Mouse (Mus musculus) intestine, embryonic 15.5 days (tissue): Measurements from ENCODE around the gene Usp25. TPM values are rescaled to one million over a fixed set of nuclear protein-coding genes. Genes with fewer than 3 reads are reported as not detected.

Experiments
- ATAC-seq: fragments of 200-750 bp; cut with Nextera tagmentation; 2 replicates; pipeline ENCODE4 v1.8.0; 2017; ENCODE audit warnings: moderate TSS enrichment, moderate library complexity
- H3K27ac ChIP-seq: fragments of 300-500 bp; sonication (generic); 2 replicates; pipeline ENCODE4 v1.5.1; 2015; ENCODE audit warnings: mild to moderate bottlenecking, inconsistent platforms
- H3K27me3 ChIP-seq: fragments of 300-500 bp; sonication (generic); replicated peaks from 2 replicates; pipeline ENCODE4 v1.6.1; 2015; ENCODE audit warnings: inconsistent platforms
- H3K36me3 ChIP-seq: fragments of 300-500 bp; sonication (generic); 2 replicates; pipeline ENCODE4 v1.6.1; 2015; ENCODE audit warnings: inconsistent platforms
- H3K4me1 ChIP-seq: fragments of 300-500 bp; sonication (generic); replicated peaks from 2 replicates; pipeline ENCODE4 v1.6.1; 2015; ENCODE audit warnings: inconsistent platforms
- H3K4me2 ChIP-seq: fragments of 300-500 bp; sonication (generic); replicated peaks from 2 replicates; pipeline ENCODE4 v1.6.1; 2015; ENCODE audit warnings: mild to moderate bottlenecking, inconsistent platforms
- H3K4me3 ChIP-seq: fragments of 300-500 bp; sonication (generic); replicated peaks from 2 replicates; pipeline ENCODE4 v1.5.1; 2015; ENCODE audit warnings: inconsistent platforms
- H3K9ac ChIP-seq: fragments of 300-500 bp; sonication (generic); 2 replicates; pipeline ENCODE4 v1.6.1; 2015; ENCODE audit warnings: inconsistent platforms
- H3K9me3 ChIP-seq: fragments of 300-500 bp; sonication (generic); 2 replicates; pipeline ENCODE4 v1.6.1; 2016; ENCODE audit warnings: inconsistent platforms
- WGBS: fragments of 180-500 bp; shearing (Covaris S2); methylation state at CpG from one replicate; pipeline ENCODE4 v1.1.7; 2015; 5-methylcytosine and 5-hydroxymethylcytosine counted together
- polyA plus RNA-seq: library from polyadenylated mRNA; unstranded; fragments of >200 nt; fragmentation: Nextera tagmentation; extraction: Ambion mirVana; gene quantifications from 2 replicates; pipeline ENCODE4 v1.2.1, GENCODE M21; 2015

Gene Usp25
- polyA plus RNA-seq, 1 experiment from 2014 or later, result 19.5 TPM

- no peak overlapping the region for H3K27ac ChIP-seq
- H3K9me3 ChIP-seq, result no peaks in the 10 kb centered on the region
- 0 out of 2 replicates have a peak, but pooled peaks cover 5% of the 10 kb centered on the region for H3K36me3 ChIP-seq
- H3K27me3 ChIP-seq, result no peaks in the 10 kb centered on the region
- 64% methylated on average over 8 of the region's 8 CpGs for WGBS
- no peak overlapping the region for H3K4me3 ChIP-seq
- H3K9ac ChIP-seq, result no peak overlapping the region
- no peaks in the 10 kb centered on the region for H3K4me1 ChIP-seq
- H3K4me2 ChIP-seq, result no peak overlapping the region
- no peak for ATAC-seq
Measured at GRCm38 (mm10) chr16:77055519-77056159, 42.1 kb downstream of the Usp25 start.

- H3K4me2 ChIP-seq, result no peak overlapping the region
- 57% methylated on average over 8 of the region's 8 CpGs for WGBS
- H3K4me3 ChIP-seq, result no peak overlapping the region
- H3K36me3 ChIP-seq, result 0 out of 2 replicates have a peak, but pooled peaks cover 5% of the 10 kb centered on the region
- H3K9ac ChIP-seq, result no peak overlapping the region
- no peaks in the 10 kb centered on the region for H3K4me1 ChIP-seq
- no peak overlapping the region for H3K27ac ChIP-seq
- H3K27me3 ChIP-seq, result no peaks in the 10 kb centered on the region
- H3K9me3 ChIP-seq, result no peaks in the 10 kb centered on the region
- ATAC-seq, result peak; percentile 23; the same call in 1 of the 2 replicates
Measured at GRCm38 (mm10) chr16:77056160-77056520, 42.6 kb downstream of the Usp25 start.

DNA sequence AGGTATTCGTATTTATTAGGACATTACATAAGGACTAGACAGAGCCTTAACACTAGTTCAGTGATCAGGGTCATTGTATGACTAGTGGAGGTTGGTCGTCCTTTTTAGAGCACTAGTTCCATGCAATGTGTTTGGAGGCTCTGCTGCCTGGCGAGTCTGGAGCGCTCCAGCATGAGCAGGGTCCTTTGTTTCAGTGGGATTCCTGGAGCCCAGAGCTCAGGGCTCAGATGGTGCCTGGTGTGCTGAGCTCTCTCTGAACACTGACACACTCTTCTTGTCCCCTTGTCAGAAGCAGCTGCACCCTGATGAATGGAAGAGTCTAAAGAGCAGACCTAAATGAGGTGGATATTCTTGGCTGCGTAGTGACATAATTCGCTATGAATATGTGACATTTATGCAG, 45.1 kb downstream of the Usp25 start:
- H3K4me2 ChIP-seq, result no peak overlapping the region

GRCm38 (mm10) chr16:77060166-77060565, 46.7 kb downstream of the Usp25 start:
- Histone ChIP-seq H3K27me3 (no peaks in the 10 kb centered on the region), H3K9me3 (no peaks in the 10 kb centered on the region), H3K9ac (no peak overlapping the region), H3K4me1 (no peaks in the 10 kb centered on the region), H3K27ac (no peak overlapping the region), H3K4me2 (no peak overlapping the region), H3K36me3 (0 out of 2 replicates have a peak, but pooled peaks cover 2% of the 10 kb centered on the region), H3K4me3 (no peak overlapping the region)
- 84% methylated on average over 8 of the region's 8 CpGs for WGBS
- no peak for ATAC-seq

More for the DNA sequence above, 45.1 kb downstream of the Usp25 start:
- no peaks in the 10 kb centered on the region for H3K4me1 ChIP-seq
- no peak overlapping the region for H3K27ac ChIP-seq
- no peak for ATAC-seq
- no peak overlapping the region for H3K4me3 ChIP-seq
- no peaks in the 10 kb centered on the region for H3K9me3 ChIP-seq
- H3K36me3 ChIP-seq, result 0 out of 2 replicates have a peak, but pooled peaks cover 2% of the 10 kb centered on the region
- 84% methylated on average over 6 of the region's 6 CpGs for WGBS
- H3K27me3 ChIP-seq, result no peaks in the 10 kb centered on the region
- H3K9ac ChIP-seq, result no peak overlapping the region

- Histone ChIP-seq H3K4me1 (no peaks in the 10 kb centered on the region), H3K9ac (no peak overlapping the region), H3K9me3 (no peaks in the 10 kb centered on the region), H3K27me3 (no peaks in the 10 kb centered on the region), H3K36me3 (0 out of 2 replicates have a peak, but pooled peaks cover 5% of the 10 kb centered on the region), H3K27ac (no peak overlapping the region), H3K4me2 (no peak overlapping the region), H3K4me3 (no peak overlapping the region)
- no peak for ATAC-seq
- WGBS, result 100% methylated on average over 1 of the region's 1 CpGs
Measured at GRCm38 (mm10) chr16:77063916-77064315, 50.4 kb downstream of the Usp25 start.

GRCm38 (mm10) chr16:77076954-77077735, 63.6 kb downstream of the Usp25 start:
- Histone ChIP-seq H3K4me3 (no peak overlapping the region), H3K36me3 (peaks cover 14% of the 10 kb centered on the region), H3K27me3 (no peaks in the 10 kb centered on the region), H3K4me2 (no peak overlapping the region), H3K9ac (no peak overlapping the region), H3K9me3 (no peaks in the 10 kb centered on the region), H3K27ac (no peak overlapping the region), H3K4me1 (no peaks in the 10 kb centered on the region)
- ATAC-seq, result no peak
- WGBS, result 82% methylated on average over 15 of the region's 15 CpGs

DNA sequence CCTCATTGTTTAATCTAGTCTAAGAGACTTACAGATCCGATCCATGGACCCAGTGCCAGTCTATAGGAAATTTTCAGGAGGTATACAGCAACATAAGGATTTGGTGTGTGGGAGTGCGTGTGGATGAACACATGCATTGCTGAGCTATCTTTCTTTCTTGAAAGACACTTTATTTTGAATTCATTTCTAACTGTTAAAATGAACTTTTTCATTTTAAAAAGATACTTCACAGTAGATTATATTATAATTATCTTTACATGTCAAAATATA, 64.2 kb downstream of the Usp25 start:
- Histone ChIP-seq H3K9ac (no peak overlapping the region), H3K4me1 (no peaks in the 10 kb centered on the region), H3K4me2 (no peak overlapping the region), H3K27me3 (no peaks in the 10 kb centered on the region), H3K4me3 (no peak overlapping the region), H3K9me3 (no peaks in the 10 kb centered on the region), H3K27ac (no peak overlapping the region), H3K36me3 (peaks cover 14% of the 10 kb centered on the region)
- ATAC-seq, result no peak
- WGBS, result 90% methylated on average over 2 of the region's 2 CpGs

GRCm38 (mm10) chr16:77084071-77084470, 70.6 kb downstream of the Usp25 start:
- WGBS, result 78% methylated on average over 2 of the region's 2 CpGs
- no peak for ATAC-seq
- H3K4me1 ChIP-seq, result no peaks in the 10 kb centered on the region
- no peak overlapping the region for H3K4me2 ChIP-seq
- no peaks in the 10 kb centered on the region for H3K27me3 ChIP-seq
- no peaks in the 10 kb centered on the region for H3K9me3 ChIP-seq
- H3K4me3 ChIP-seq, result no peak overlapping the region
- no peak overlapping the region for H3K27ac ChIP-seq
- H3K9ac ChIP-seq, result no peak overlapping the region
- peaks cover 13% of the 10 kb centered on the region for H3K36me3 ChIP-seq

DNA sequence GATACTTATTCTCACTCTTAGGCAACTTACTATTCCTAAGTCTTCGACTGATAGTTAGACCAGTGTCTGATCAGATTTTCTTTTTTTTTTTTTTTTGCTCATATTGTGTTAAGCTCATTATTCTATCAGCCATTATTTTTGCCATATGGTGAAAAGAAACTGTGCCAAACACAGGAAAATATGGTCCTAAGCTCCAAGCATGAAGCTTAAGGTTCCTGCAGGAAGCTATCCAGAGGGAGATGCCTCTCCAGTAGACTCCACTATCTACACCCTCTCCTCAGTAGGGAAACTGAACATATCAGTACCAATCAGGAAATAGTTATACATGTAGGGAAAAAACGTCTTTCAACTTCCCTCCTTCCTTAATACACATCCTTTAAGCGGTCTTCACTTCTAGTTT, 76.3 kb downstream of the Usp25 start:
- H3K9ac ChIP-seq, result no peak overlapping the region
- H3K4me2 ChIP-seq, result no peak overlapping the region
- H3K9me3 ChIP-seq, result no peaks in the 10 kb centered on the region
- no peak for ATAC-seq
- 87% methylated on average over 3 of the region's 3 CpGs for WGBS
- H3K27me3 ChIP-seq, result no peaks in the 10 kb centered on the region
- H3K27ac ChIP-seq, result no peak overlapping the region
- H3K4me1 ChIP-seq, result no peaks in the 10 kb centered on the region
- H3K36me3 ChIP-seq, result peaks cover 5% of the 10 kb centered on the region; the same call in 1 of the 2 replicates
- no peak overlapping the region for H3K4me3 ChIP-seq

GRCm38 (mm10) chr16:77093526-77093925, 80.0 kb downstream of the Usp25 start:
- WGBS, result 80% methylated on average over 9 of the region's 9 CpGs

DNA sequence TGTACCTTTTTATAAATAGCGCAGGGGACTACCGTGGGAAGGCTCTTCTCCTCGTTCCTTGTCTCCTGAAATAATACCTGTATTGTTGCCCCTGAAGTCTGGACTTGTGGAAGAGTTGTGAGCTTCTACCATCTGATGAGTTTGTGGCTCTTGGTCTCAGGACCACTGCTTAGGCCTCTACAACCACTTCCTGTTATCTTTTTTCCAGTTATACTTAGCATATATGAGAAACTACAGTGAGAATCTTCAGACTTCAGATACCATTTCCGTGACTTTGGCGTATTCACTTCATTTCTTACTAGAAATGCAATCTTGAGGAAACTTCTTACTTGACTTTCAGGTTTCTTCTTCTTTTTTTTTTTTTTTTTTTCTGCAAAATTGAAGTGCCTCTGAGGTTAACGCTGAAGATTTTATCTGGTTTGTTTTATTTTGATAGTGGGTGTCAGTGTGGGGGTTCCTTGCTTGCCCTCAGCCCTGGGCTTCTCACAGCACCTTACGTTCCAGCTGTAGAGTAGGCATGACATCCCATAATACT, 81.6 kb downstream of the Usp25 start:
- ATAC-seq, result no peak
- WGBS, result 76% methylated on average over 7 of the region's 7 CpGs
- H3K36me3 ChIP-seq, result no peaks in the 10 kb centered on the region; the same call in 1 of the 2 replicates

More at GRCm38 (mm10) chr16:77093526-77093925, 80.0 kb downstream of the Usp25 start:
- Histone ChIP-seq H3K4me1 (no peaks in the 10 kb centered on the region), H3K27me3 (no peaks in the 10 kb centered on the region), H3K9ac (no peak overlapping the region), H3K36me3 (no peaks in the 10 kb centered on the region; the same call in 1 of the 2 replicates), H3K4me2 (no peak overlapping the region), H3K4me3 (no peak overlapping the region), H3K9me3 (no peaks in the 10 kb centered on the region), H3K27ac (no peak overlapping the region)
- no peak for ATAC-seq

GRCm38 (mm10) chr16:77099018-77099869, 85.7 kb downstream of the Usp25 start:
- no peaks in the 10 kb centered on the region for H3K9me3 ChIP-seq
- WGBS, result 76% methylated on average over 8 of the region's 8 CpGs
- peaks cover 3% of the 10 kb centered on the region for H3K36me3 ChIP-seq
- H3K27ac ChIP-seq, result no peak overlapping the region
- no peak overlapping the region for H3K9ac ChIP-seq
- H3K27me3 ChIP-seq, result no peaks in the 10 kb centered on the region
- 0 out of 2 replicates have a peak, but pooled peaks have one; percentile 43 for ATAC-seq
- H3K4me1 ChIP-seq, result no peaks in the 10 kb centered on the region
- no peak overlapping the region for H3K4me2 ChIP-seq
- H3K4me3 ChIP-seq, result no peak overlapping the region

More for the DNA sequence above, 81.6 kb downstream of the Usp25 start:
- no peak overlapping the region for H3K4me2 ChIP-seq
- H3K9me3 ChIP-seq, result no peaks in the 10 kb centered on the region
- no peak overlapping the region for H3K9ac ChIP-seq
- H3K27me3 ChIP-seq, result no peaks in the 10 kb centered on the region
- H3K4me1 ChIP-seq, result no peaks in the 10 kb centered on the region
- H3K27ac ChIP-seq, result no peak overlapping the region
- H3K4me3 ChIP-seq, result no peak overlapping the region
